Mouse (Mus musculus) right cerebral cortex, postnatal 25 days (tissue): ENCODE results near the gene Sun1.

Experiments used
- DNase-seq: peaks from one replicate; pipeline ENCODE4 v3.0.0; 2022

The Sun1 gene

GRCm38 (mm10) chr5:139199995-139200769 lies at the start of gene Sun1:
TSS of gene Sun1 (plus strand) at chr5:139200637.
- peak; percentile 99 for DNase-seq

GRCm38 (mm10) chr5:139160899-139161298 lies 39.5 kb upstream of the Sun1 start:
- DNase-seq = no peak

- no peak for DNase-seq
These were observed 38.8 kb upstream of the Sun1 start for GRCm38 (mm10) chr5:139161632-139162031.

DNA sequence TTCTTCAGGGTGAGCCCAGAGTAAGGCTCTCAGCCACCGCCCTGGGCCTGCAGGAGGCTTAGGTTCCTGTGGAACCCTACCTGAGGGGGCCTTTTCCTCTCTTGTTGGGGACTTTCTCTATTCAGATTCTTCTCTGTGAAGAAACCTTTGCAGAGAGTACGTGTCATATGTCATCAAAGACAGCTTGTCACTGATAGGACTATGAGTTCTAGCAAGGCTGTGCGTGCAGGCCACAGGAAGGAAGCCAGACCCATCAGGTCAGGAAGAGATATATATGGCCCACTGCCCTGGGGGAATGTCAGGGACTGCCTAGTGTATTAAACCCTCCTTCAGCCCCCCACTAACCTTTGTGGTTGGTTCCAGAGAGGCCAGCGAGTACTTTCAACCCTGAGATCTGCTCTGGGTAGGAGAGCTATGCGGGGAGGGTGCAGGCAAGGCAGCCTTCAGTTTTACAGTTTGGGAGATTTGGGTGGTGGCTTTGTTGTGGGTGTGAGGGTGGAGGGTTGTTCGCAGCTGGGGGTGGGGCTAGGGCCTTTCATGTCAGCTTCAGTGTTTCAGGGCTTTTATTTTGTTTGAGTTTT lies 33.6 kb upstream of the Sun1 start:
- no peak for DNase-seq

DNA sequence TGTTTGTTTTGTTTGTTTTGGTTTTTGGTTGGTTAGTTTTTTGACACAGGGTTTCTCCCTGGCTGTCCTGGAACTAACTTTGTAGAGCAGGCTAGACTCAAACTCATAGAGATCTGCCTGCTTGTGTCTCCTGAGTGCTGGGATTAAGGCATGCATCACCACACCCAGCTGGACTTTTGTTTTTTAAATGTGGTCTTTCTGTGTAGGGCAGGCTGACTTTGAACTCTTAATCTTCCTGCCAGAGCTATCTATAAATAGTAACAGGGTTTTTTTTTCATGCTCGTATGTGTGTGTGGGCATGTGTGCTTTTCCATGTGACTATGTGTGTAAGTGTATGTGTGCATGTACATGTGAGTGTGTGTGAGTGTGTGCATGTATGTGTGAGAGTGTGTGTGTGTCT lies 32.9 kb upstream of the Sun1 start:
- no peak for DNase-seq

DNA sequence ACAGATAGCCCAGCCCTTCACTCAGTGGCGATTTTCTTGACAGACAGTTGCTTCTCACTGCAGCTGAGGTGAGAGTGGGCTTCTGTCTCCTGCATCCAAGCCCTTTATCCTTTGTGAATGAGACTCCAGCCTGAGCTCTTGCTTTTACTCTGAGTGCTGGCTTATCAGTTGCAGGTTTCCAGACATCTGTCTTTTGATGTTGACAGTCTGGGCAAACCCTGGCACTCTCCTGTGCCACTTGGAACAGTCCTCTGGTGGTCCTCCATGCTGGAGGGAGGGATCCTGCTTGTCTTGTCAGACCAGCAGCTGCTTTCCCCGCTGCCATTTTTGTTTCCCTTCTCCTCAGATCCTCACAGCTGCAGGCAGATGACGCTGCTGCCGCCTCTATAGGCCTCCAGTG lies 28.5 kb upstream of the Sun1 start:
- no peak for DNase-seq

- no peak for DNase-seq
These were observed 26.3 kb upstream of the Sun1 start for GRCm38 (mm10) chr5:139174141-139174540.

GRCm38 (mm10) chr5:139174556-139175547 lies 25.6 kb upstream of the Sun1 start:
- DNase-seq = no peak

- peak; percentile 66 for DNase-seq
These were observed 21.4 kb upstream of the Sun1 start for GRCm38 (mm10) chr5:139178895-139179631.

DNA sequence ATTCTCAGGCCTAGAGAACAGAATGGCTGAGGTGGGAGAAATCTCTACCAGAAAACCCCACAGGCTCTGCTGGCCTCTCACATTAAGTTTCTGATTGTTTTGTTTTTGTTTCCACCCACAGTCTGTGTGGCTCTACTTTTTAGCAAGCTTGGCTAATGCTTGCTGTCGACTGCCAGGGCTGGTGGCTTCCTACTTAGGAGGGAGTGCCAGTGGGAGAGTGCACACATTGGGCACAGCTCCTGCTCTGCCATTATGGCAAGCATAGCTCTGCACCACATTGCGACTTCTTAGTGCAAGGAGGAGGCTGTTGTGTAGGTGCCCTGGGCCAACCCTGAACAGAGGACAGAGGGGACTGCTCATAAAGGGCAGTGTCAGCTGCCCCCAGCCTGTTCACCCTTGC lies 17.3 kb upstream of the Sun1 start:
- DNase-seq = no peak

DNA sequence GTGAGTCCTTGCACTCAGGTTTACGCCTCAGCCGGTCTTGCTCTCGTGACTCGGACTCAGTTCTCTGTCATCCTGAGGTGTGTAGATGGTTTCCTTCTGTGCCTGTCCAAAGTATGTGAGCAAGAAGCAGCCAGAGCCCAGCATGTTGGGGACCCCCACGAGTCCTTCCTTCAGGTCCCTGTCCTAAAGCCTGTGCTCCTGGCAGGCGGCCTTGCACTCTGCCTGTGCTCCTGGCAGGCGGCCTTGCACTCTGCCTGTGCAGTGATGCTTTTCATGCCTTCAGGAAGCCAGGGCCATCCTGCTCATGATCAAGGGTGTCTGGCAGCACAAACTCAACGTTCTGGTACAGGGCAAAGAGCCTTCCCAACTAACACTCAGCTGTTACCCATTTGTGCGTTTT lies 16.8 kb upstream of the Sun1 start:
- DNase-seq = no peak

GRCm38 (mm10) chr5:139184897-139185296 lies 15.5 kb upstream of the Sun1 start:
- no peak for DNase-seq

DNA sequence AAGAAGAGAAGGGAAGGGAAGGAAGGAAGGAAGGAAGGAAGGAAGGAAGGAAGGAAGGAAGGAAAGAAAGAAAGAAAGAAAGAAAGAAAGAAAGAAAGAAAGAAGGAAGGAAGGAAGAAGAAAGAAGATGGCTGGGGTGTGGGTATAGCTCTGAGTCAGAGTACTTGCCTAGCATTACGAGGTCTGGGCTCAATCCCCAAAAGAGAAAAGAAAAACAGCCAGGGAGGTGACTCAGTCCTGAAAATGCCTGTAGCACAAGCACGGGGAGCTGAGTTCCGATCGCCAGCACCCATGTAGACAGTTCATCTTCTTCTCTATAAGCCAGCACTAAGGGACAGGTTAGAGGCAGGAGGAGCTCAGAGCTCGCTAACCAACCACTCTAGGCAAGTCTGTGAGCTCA lies 10.7 kb upstream of the Sun1 start:
- no peak for DNase-seq

- peak; percentile 52 for DNase-seq
These were observed 9.5 kb upstream of the Sun1 start for GRCm38 (mm10) chr5:139190958-139191357.

GRCm38 (mm10) chr5:139198779-139199178 lies 1.7 kb upstream of the Sun1 start:
- no peak for DNase-seq

- DNase-seq = no peak
These were observed 822 bp upstream of the Sun1 start for GRCm38 (mm10) chr5:139199636-139199994.

DNA sequence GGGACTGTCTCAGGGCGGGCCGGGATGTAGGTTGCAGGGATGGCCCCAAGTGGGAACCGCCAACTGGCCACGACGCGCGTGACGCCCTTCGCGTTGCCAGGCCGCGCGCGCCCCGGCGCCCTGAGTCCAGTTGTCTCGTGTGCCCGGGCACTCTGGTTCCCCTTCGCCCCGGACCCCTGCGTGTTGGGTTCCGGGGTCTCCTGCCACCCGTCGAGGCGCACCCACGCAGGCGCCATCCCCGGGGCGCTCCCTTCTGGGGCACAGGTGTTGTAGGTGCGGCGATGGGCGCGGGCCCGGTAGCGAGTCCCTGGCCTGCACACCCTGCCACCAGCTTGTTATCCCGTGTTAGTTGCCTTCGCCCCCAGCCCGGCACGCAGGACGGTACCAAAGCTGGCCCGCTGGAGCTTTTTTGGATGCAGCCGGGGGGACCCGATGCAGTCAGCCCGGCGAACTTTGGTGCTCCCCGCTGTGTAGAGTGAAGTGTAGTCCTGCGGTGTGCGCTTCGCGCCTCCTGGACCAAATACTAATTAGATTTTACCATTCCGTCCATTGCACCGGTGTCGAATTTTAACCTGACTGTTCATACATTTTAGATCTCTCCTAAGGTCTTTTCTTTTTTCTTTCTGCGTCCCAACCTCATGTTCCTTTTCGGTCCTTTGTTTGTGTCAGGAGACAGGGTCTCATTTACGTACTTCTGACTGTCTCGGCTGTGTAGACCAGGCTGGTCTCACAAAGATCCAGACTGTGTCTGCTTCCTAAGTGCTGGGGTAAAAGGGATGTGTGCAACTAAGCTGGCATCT lies 533 bp downstream of the Sun1 start:
- no peak for DNase-seq

GRCm38 (mm10) chr5:139202127-139202526 lies 1.7 kb downstream of the Sun1 start:
- no peak for DNase-seq

- DNase-seq = no peak
These were observed 2.9 kb downstream of the Sun1 start for GRCm38 (mm10) chr5:139203312-139203711.

DNA sequence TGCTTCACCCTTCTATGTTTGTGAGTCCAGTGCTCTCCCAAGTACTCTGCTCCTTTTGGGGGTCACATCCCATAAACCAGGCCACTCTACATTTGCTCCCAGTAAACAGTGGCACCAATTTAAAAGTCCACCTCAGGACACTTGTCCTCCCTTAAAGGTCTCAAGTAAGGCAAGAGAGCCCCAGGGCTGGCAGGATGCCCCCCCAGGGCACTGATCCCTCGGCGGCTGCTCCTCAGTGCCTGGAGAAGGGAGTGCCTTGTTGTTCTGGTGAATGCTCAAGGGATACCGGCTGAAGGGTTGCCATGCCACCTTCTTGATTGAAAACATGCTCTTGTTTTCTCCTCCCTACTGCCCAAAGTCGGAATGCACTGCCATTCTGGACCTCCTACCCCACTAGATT lies 5.6 kb downstream of the Sun1 start:
- no peak for DNase-seq

- no peak for DNase-seq
These were observed 6.1 kb downstream of the Sun1 start for GRCm38 (mm10) chr5:139206525-139206924.

GRCm38 (mm10) chr5:139208183-139208582 lies 7.7 kb downstream of the Sun1 start:
- no peak for DNase-seq
